26 mouse cellular contexts compared by ENCODE assay signal in the genomic region with DNA sequence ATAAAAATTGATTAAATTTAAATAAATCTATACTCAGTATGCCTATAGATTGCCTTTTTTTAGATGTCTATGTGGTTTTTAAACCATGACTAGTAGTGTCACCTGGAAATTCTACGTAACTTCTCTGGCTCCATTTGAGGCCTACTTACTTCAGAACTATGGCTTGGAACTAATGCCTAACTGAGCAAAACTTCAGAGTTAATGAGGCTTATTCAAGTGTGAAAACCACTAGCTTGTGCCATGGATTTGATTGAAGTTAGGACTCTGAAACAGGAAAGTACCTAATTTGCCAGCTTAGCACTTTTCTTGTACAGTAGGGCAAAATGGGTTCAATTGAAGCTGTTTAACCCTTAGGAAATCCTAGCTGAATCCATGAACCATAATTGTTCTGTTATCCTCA.
DNase-seq lines count a peak whose midpoint lies in the region; ATAC-seq and TF ChIP-seq lines count a peak whose summit lies in the region.
"Had no signal": no experiment of that assay in that cellular context is flagged by ENCODE, and none has a peak within 500 bp of the region (broad histone marks: within the 10 kb centered on the region; RNA-seq: fewer than 3 reads in every experiment).

No protein-coding gene starts in this region.

- no peak overlapping the region for H3K4me3 ChIP-seq in kidney, adult 2 months (ENCODE audit: insufficient read depth, low read depth, low read length)
- no peak overlapping the region for H3K4me3 ChIP-seq in kidney, embryonic 16.5 days (ENCODE audit: low read length)
- H3K4me3 ChIP-seq: embryonic facial prominence, embryonic 12.5 days; embryonic facial prominence, embryonic 15.5 days; forebrain, embryonic 15.5 days; heart, adult 2 months; heart, embryonic 10.5 days; heart, embryonic 13.5 days had no signal

- no peaks in the 10 kb centered on the region for H3K9me3 ChIP-seq in kidney, embryonic 16.5 days (ENCODE audit: low read length)
- H3K9me3 ChIP-seq: embryonic facial prominence, embryonic 12.5 days; embryonic facial prominence, embryonic 15.5 days; forebrain, embryonic 15.5 days; heart, embryonic 10.5 days; heart, embryonic 13.5 days had no signal

- TF ChIP-seq CTCF in kidney, adult 2 months (conservative IDR thresholded peaks at IDR 0.05; ENCODE audit: insufficient read depth, insufficient read length, low read depth, low read length), result no peak

- no peaks in the 10 kb centered on the region for H3K4me1 ChIP-seq in kidney, adult 2 months (ENCODE audit: control insufficient read depth, insufficient read depth, low read length)
- no peaks in the 10 kb centered on the region for H3K4me1 ChIP-seq in kidney, embryonic 16.5 days (ENCODE audit: insufficient read depth, low read length)
- H3K4me1 ChIP-seq: embryonic facial prominence, embryonic 12.5 days; embryonic facial prominence, embryonic 15.5 days; forebrain, embryonic 15.5 days; heart, embryonic 10.5 days; heart, embryonic 13.5 days had no signal

- no peaks in the 10 kb centered on the region for H3K27me3 ChIP-seq in kidney, adult 2 months (replicated peaks; ENCODE audit: control insufficient read depth, insufficient read depth, low read length)
- H3K27me3 ChIP-seq in kidney, embryonic 16.5 days (ENCODE audit: insufficient read depth, low read length), result no peaks in the 10 kb centered on the region
- H3K27me3 ChIP-seq: embryonic facial prominence, embryonic 12.5 days; embryonic facial prominence, embryonic 15.5 days; forebrain, embryonic 15.5 days; heart, embryonic 13.5 days had no signal

- no peak for TF ChIP-seq POLR2A in kidney, adult 2 months (IDR thresholded peaks at IDR 0.05; ENCODE audit: low read depth, low read length)

- no peak overlapping the region for H3K27ac ChIP-seq in kidney, adult 2 months (ENCODE audit: insufficient read depth, low read depth, low read length)
- no peak overlapping the region for H3K27ac ChIP-seq in kidney, embryonic 16.5 days (ENCODE audit: low read length)
- H3K27ac ChIP-seq: embryonic facial prominence, embryonic 12.5 days; embryonic facial prominence, embryonic 15.5 days; forebrain, embryonic 15.5 days; heart, adult 2 months; heart, embryonic 10.5 days; heart, embryonic 13.5 days; hindbrain, embryonic 14.5 days; hindbrain, postnatal 0 days had no signal

- WGBS in kidney, adult 2 months, result 44% methylated on average over 1 of the region's 1 CpGs
- 65% methylated on average over 1 of the region's 1 CpGs for WGBS in kidney, embryonic 16.5 days

- DNase-seq in kidney, adult 2 months, result peak; percentile 77
- DNase-seq in kidney, adult 11 months, result no peak
- DNase-seq in kidney, adult 18-20 months, result no peak
- peak; percentile 32 for DNase-seq in Muller cell, postnatal 12 days (ENCODE audit: inconsistent ontology term)
- no peak for DNase-seq in cerebellum, adult 11-12 months
- DNase-seq: adrenal gland, adult 8-10 months; adrenal gland, postnatal 25 days; cerebellum, adult 2 months; cerebellum, adult 9-11 months; cerebellum, postnatal 25 days; gastrocnemius, postnatal 10 days; gastrocnemius, postnatal 36 days; heart, adult 2 months; heart, postnatal 14 days; heart, postnatal 4 days had no signal

- H3K36me3 ChIP-seq in kidney, adult 2 months (ENCODE audit: control insufficient read depth, insufficient read depth, low read length), result no peaks in the 10 kb centered on the region
- no peaks in the 10 kb centered on the region for H3K36me3 ChIP-seq in kidney, embryonic 16.5 days (ENCODE audit: insufficient read depth, low read length)
- H3K36me3 ChIP-seq: embryonic facial prominence, embryonic 12.5 days; embryonic facial prominence, embryonic 15.5 days; forebrain, embryonic 15.5 days; heart, embryonic 10.5 days; heart, embryonic 13.5 days had no signal

- no peak overlapping the region for H3K4me2 ChIP-seq in kidney, embryonic 16.5 days (replicated peaks; ENCODE audit: low read depth, low read length)
- H3K4me2 ChIP-seq: embryonic facial prominence, embryonic 12.5 days; embryonic facial prominence, embryonic 15.5 days; forebrain, embryonic 15.5 days; heart, embryonic 13.5 days; hindbrain, embryonic 14.5 days had no signal

- H3K9ac ChIP-seq in kidney, embryonic 16.5 days (replicated peaks; ENCODE audit: low read length), result no peak overlapping the region
- H3K9ac ChIP-seq: embryonic facial prominence, embryonic 12.5 days; embryonic facial prominence, embryonic 15.5 days; forebrain, embryonic 15.5 days; heart, embryonic 13.5 days; hindbrain, embryonic 14.5 days had no signal

- ATAC-seq in kidney, embryonic 16.5 days (ENCODE audit: low FRiP score, low TSS enrichment), result peak; percentile 59
- ATAC-seq: activated CD4-positive, CD25-positive, alpha-beta regulatory T cell, adult 4 months; CD4-positive, CD25-positive, alpha-beta regulatory T cell, adult 4 months; forebrain, embryonic 15.5 days; hindbrain, postnatal 0 days; inflammation-experienced regulatory T-cells, adult 6 months had no signal

Comparison
In these comparisons a context has a peak if more than half of its experiments do, and no peak if none do; other contexts are left out.
1. DNase-seq: peak in kidney, adult 2 months (single experiment) and Muller cell, postnatal 12 days (single experiment); none in kidney, adult 11 months (single experiment), kidney, adult 18-20 months (single experiment) and cerebellum, adult 11-12 months (single experiment).